Mouse (Mus musculus) heart, embryonic 16.5 days (tissue): Measurements from ENCODE around the gene Ski. TPM values are rescaled to one million over a fixed set of nuclear protein-coding genes. Genes with fewer than 3 reads are reported as not detected.

Experiments
- polyA plus RNA-seq: library from polyadenylated mRNA; unstranded; fragments of >200 nt; fragmentation: Nextera tagmentation; extraction: Ambion mirVana; gene quantifications from 2 replicates; pipeline ENCODE4 v1.2.1, GENCODE M21; 2015

Gene Ski
- polyA plus RNA-seq, 1 experiment from 2014 or later = 12.3 TPM

Other genes with a start within 250 kb of the Ski start
- gene Plch2, start 165.8 kb downstream of the Ski start, polyA plus RNA-seq = 1.0 and 1.4 TPM in 2 replicates
- gene Pex10, start 155.6 kb downstream of the Ski start, polyA plus RNA-seq = 17.3 and 18.0 TPM in 2 replicates
- 116 and 138 TPM in 2 replicates for gene Rer1, start 136.2 kb downstream of the Ski start, polyA plus RNA-seq
- gene Morn1, start 136.0 kb downstream of the Ski start, polyA plus RNA-seq = 1.8 and 3.0 TPM in 2 replicates
- gene Faap20, start 27.2 kb upstream of the Ski start, polyA plus RNA-seq = 68.4 and 73.8 TPM in 2 replicates
- 6.1 and 7.1 TPM in 2 replicates for gene Prkcz, start 138.8 kb upstream of the Ski start, polyA plus RNA-seq
- gene Gabrd, start 175.5 kb upstream of the Ski start, polyA plus RNA-seq = 0.12 TPM in 1 of 2 replicates, not detected in the other
- gene Cfap74, start 186.6 kb upstream of the Ski start, polyA plus RNA-seq = 0.64 and 1.0 TPM in 2 replicates
- gene Tmem52, start 246.5 kb upstream of the Ski start, polyA plus RNA-seq = not detected in 2 replicates